Mouse (Mus musculus) forebrain, postnatal 0 days (tissue): Measurements from ENCODE around the gene Baiap2l1. TPM values are rescaled to one million over a fixed set of nuclear protein-coding genes. Genes with fewer than 3 reads are reported as not detected.
A peak's percentile ranks its signal among the peaks of the same experiment; 100 is the strongest.

Experiments
- ATAC-seq: fragments of 200-750 bp; cut with Nextera tagmentation; 2 replicates; pipeline ENCODE4 v1.8.0; 2017; ENCODE audit warnings: mild to moderate bottlenecking, moderate library complexity
- DNase-seq: peaks from one replicate; pipeline ENCODE4 v3.0.0-alpha.2; 2015
- H3K27ac ChIP-seq: fragments of 300-500 bp; sonication (generic); 2 replicates; pipeline ENCODE4 v1.5.1; 2014; ENCODE audit warnings: low read depth, mild to moderate bottlenecking, antibody characterized with exemption, low read length, moderate library complexity, mixed read lengths
- H3K27me3 ChIP-seq: fragments of 300-500 bp; sonication (generic); 2 replicates; pipeline ENCODE4 v1.6.1; 2014; ENCODE audit warnings: mild to moderate bottlenecking, low read length, mixed read lengths; ENCODE audit not compliant: insufficient read depth
- H3K36me3 ChIP-seq: fragments of 300-500 bp; sonication (generic); 2 replicates; pipeline ENCODE4 v1.6.1; 2014; ENCODE audit warnings: mild to moderate bottlenecking, moderate library complexity; ENCODE audit not compliant: insufficient read depth
- H3K4me1 ChIP-seq: fragments of 300-500 bp; sonication (generic); 2 replicates; pipeline ENCODE4 v1.6.1; 2014; ENCODE audit warnings: antibody characterized with exemption; ENCODE audit not compliant: insufficient read depth
- H3K4me2 ChIP-seq: fragments of 300-500 bp; sonication (generic); 2 replicates; pipeline ENCODE4 v1.6.1; 2014; ENCODE audit warnings: low read depth, mild to moderate bottlenecking, moderate library complexity
- H3K4me3 ChIP-seq: fragments of 300-500 bp; sonication (generic); 2 replicates; pipeline ENCODE4 v1.5.1; 2014; ENCODE audit warnings: low read depth, low read length, mixed read lengths
- H3K9ac ChIP-seq: fragments of 300-500 bp; sonication (generic); 2 replicates; pipeline ENCODE4 v1.6.1; 2014; ENCODE audit warnings: mild to moderate bottlenecking
- H3K9me3 ChIP-seq: fragments of 300-500 bp; sonication (generic); 2 replicates; pipeline ENCODE4 v1.6.1; 2016; ENCODE audit warnings: low read length
- CTCF ChIP-seq: sonication (generic); IDR thresholded peaks from 2 replicates; pipeline ENCODE4 v1.5.1; 2016; ENCODE audit warnings: antibody characterized with exemption, control low read depth, low read depth
- WGBS: fragments of 180-500 bp; shearing (Covaris S2); extraction: QIAGEN DNeasy Blood & Tissue Kit; methylation state at CpG from one replicate; pipeline ENCODE4 v1.1.7; 2014; 5-methylcytosine and 5-hydroxymethylcytosine counted together
- polyA plus RNA-seq: library from polyadenylated mRNA; unstranded; fragments of >200 nt; fragmentation: Nextera tagmentation; extraction: Ambion mirVana; gene quantifications from 2 replicates; pipeline ENCODE4 v1.2.1, GENCODE M21; 2015
- total RNA-seq: library from RNA; depleted of rRNA; stranded (reverse); fragments of >200 nt; gene quantifications from 2 replicates; pipeline ENCODE4 v1.2.3, GENCODE M21; 2014

The Baiap2l1 gene
- total and polyA plus RNA-seq, 2 experiments from 2014 or later, result 0.10 to 0.93 TPM

DNA sequence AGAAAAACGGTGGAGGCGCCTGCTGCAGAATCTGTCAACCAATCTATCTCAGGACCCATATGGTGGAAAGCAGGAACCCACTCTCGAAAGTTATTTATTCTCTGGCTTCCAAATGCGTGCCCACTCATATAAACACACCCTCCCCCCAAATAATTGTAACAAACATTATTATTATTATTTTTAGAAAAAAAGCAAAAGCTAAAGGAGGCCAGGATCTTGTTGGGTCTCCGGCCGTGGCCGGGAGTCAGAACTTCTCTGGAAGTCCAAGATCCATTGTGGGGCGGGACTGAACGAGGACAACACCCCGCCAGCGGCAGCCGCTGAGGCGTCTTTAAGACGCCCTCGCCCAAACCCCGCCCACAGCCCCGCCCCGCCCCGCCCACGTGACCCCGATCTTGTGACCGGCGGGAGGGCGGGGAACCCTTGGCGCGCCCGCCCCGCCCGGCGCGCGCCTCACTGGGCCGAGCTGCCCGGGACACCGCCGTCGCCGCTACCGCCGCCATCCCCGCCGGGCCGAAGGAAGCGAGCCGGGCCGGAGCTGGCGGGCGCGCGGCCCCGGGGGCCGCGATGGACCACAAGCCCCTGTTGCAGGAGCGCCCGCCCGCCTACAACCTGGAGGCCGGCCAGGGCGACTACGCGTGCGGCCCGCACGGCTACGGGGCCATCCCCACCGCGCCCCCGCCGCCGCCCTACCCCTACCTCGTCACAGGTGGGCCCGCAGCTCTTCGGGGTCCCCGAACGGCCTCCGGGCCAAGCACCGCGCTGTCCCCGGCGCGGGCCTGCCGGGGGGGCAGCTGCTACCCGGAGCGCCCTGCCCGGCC lies 102.9 kb downstream of the Baiap2l1 start:
- Histone ChIP-seq H3K36me3 (no peaks in the 10 kb centered on the region), H3K4me1 (peaks cover 36% of the 10 kb centered on the region), H3K4me2 (peak overlapping the region; percentile 73), H3K9ac (peak overlapping the region; percentile 93), H3K9me3 (no peaks in the 10 kb centered on the region), H3K27ac (peak overlapping the region; percentile 89), H3K4me3 (peak overlapping the region; percentile 84), H3K27me3 (no peaks in the 10 kb centered on the region)
- ATAC-seq (peak; percentile 88), DNase-seq (peak; percentile 90)
- under 1% methylated on average over 55 of the region's 84 CpGs for WGBS
- no peak for TF ChIP-seq CTCF

DNA sequence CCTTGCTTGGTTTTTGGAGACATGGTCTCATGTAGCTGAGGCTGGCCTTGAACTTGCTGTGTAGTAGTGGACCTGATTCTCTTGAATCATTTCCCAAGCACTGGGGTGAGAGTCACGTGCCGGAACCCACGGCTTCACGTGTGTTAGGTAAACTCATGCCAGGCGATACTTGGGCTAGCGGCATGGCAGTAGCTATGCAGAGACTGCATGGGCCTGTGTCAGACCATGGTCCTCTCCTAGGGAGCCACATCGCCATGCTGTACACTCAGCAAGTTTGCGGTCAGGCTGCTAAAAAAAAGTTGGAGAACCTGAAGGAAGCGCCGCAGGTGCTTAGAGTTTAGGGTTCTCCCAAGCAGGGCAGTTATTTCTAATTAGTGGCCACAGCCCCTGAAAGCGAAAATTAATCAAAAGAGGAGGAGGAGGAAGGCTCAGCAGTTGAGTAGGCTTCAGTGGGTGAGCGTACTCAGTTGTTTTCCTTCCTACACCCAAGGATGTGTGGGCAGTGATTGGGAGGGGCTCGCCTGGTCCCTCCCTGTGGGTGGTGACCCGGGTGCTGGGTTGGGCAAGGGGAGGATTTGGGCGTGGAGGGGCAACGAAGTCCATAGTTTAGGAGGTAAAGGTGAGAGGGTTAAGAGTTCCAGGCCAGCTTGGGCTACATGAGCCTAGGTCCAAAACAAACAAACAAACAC lies 103.6 kb downstream of the Baiap2l1 start:
- TF ChIP-seq CTCF, result no peak
- H3K4me3 ChIP-seq, result peak overlapping the region; percentile 84
- no peaks in the 10 kb centered on the region for H3K27me3 ChIP-seq
- H3K27ac ChIP-seq, result no peak overlapping the region
- peak overlapping the region; percentile 93; the same call in 1 of the 2 replicates for H3K9ac ChIP-seq
- WGBS, result 61% methylated on average over 16 of the region's 16 CpGs
- no peaks in the 10 kb centered on the region for H3K9me3 ChIP-seq
- ATAC-seq, result no peak
- no peaks in the 10 kb centered on the region for H3K36me3 ChIP-seq
- H3K4me1 ChIP-seq, result peaks cover 34% of the 10 kb centered on the region
- no peak for DNase-seq
- H3K4me2 ChIP-seq, result peak overlapping the region; percentile 73

DNA sequence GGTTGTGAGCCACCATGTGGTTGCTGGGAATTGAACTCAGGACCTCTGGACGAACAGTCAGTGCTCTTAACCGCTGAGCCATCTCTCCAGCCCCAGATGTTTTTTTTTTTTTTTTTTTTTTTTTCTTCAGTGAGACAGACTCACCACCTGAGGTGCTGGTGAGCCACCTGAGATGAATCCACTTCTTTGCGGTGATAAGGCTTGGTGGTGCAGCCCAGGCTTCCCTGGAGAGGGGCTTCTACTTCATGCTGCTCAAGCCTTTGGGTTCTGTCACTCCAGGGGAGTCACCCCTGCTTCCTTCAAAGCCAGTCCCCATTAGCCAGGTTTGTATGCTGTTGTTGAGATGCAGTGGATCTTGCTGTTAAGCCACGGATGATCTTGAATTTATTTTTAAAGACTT lies 104.7 kb downstream of the Baiap2l1 start:
- Histone ChIP-seq H3K4me1 (peaks cover 23% of the 10 kb centered on the region), H3K27ac (no peak overlapping the region), H3K4me2 (no peak overlapping the region), H3K9me3 (no peaks in the 10 kb centered on the region), H3K27me3 (no peaks in the 10 kb centered on the region), H3K36me3 (no peaks in the 10 kb centered on the region), H3K4me3 (no peak overlapping the region), H3K9ac (no peak overlapping the region)
- 69% methylated on average over 4 of the region's 4 CpGs for WGBS
- no peak for DNase-seq
- no peak; the same call in 1 of the 2 replicates for TF ChIP-seq CTCF
- no peak for ATAC-seq

DNA sequence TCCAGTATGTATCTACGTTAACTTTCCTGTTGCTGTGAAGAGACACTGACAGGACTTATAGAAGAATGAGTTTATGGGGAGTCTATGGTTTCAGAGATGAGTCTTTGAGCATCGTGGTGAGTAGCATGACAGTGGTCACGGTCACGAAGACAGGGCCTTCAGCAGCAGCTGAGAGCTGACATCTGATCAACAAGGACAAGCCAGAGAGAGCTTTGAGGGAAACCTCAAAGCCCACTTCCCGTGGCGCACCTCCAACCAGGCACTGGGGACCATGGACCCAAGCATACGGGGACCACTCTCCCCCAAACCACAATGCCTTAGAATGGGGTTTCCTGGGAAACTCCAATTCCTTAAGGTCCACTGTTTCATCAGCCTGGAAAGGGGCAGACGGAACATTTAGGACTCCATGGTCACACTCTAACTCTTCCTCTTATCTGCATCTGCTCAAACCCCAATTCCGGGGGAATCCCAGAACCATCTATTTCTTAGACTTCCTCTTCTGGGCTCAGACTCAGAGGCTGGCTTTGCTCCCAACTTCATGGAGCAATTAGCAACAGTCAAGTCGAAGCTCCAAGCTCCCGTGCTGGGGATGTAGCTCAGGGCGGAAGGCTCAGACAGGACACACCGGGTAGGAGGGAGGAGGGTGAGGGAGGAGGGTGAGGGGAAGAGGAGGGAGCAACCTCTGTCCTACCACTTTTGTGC lies 105.9 kb downstream of the Baiap2l1 start:
- H3K4me3 ChIP-seq, result no peak overlapping the region
- no peak overlapping the region for H3K9ac ChIP-seq
- no peaks in the 10 kb centered on the region for H3K27me3 ChIP-seq
- no peak overlapping the region for H3K27ac ChIP-seq
- TF ChIP-seq CTCF, result no peak
- no peaks in the 10 kb centered on the region for H3K9me3 ChIP-seq
- H3K4me2 ChIP-seq, result no peak overlapping the region
- no peaks in the 10 kb centered on the region for H3K36me3 ChIP-seq
- H3K4me1 ChIP-seq, result peaks cover 11% of the 10 kb centered on the region
- ATAC-seq (no peak), DNase-seq (no peak)
- 87% methylated on average over 13 of the region's 13 CpGs for WGBS

DNA sequence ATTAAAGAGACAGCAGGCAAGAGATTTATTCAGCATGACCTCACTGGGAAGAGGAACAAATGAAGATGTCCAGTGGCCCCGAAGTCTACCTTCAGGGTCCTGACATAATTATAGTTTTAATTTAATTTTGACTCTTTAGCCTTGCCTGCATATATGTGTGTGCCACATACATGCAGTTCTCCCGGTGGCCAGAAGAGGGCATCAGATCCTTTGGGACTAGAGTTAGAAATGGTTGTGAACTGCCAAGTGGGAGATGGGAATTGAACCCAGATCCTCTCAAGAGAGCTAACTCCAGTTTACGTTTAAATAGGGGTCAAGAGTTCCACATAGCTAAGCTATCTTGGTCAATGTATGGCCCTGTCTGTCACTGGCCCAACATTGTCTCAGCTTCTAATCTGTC lies 108.0 kb downstream of the Baiap2l1 start:
- ATAC-seq, result no peak
- H3K9ac ChIP-seq, result no peak overlapping the region
- no peak overlapping the region for H3K4me3 ChIP-seq
- no peaks in the 10 kb centered on the region for H3K36me3 ChIP-seq
- H3K9me3 ChIP-seq, result no peaks in the 10 kb centered on the region
- no peaks in the 10 kb centered on the region for H3K4me1 ChIP-seq
- peak; percentile 42 for TF ChIP-seq CTCF
- H3K4me2 ChIP-seq, result no peak overlapping the region
- no peaks in the 10 kb centered on the region for H3K27me3 ChIP-seq
- 86% methylated on average over 3 of the region's 3 CpGs for WGBS
- no peak for DNase-seq
- no peak overlapping the region for H3K27ac ChIP-seq

DNA sequence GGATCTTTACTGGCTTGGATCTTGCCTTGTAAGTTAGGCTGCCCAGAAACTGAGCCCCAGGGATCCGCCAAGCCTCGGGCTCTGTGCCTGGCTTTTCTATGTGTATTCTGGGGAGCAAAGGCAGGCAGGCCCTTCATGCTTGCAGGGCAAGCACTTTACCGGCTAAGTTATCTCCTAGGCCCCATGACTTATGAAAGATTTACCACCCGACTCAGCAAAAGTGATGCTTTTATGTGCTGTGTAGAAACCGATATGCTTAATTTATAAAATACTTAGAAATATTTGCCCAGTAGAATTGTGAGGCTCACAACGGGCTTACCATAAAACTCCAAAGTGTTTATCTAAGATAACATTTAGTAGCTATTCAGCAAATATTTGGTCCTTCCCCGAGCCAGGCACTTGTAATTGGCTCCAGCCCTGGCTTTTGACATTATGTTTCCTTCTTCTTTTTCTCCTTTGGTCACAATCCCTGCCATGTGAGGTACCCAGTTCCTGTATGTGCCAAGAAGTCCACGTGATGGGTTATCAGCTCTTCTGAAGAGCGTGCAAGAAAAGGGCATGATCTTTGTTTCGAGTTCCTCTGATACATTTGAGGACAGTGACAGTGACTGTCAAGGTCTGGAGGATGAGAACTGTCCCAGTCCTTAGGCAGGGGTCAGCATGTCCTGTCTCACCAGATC lies 109.9 kb downstream of the Baiap2l1 start:
- Histone ChIP-seq H3K4me1 (no peaks in the 10 kb centered on the region), H3K9ac (no peak overlapping the region), H3K9me3 (no peaks in the 10 kb centered on the region), H3K27ac (no peak overlapping the region), H3K4me3 (no peak overlapping the region), H3K36me3 (no peaks in the 10 kb centered on the region), H3K27me3 (no peaks in the 10 kb centered on the region), H3K4me2 (no peak overlapping the region)
- ATAC-seq (no peak), DNase-seq (no peak)
- no peak for TF ChIP-seq CTCF
- WGBS, result 82% methylated on average over 10 of the region's 10 CpGs
